Mouse (Mus musculus) lung, postnatal 0 days (tissue): ENCODE data around the gene Dpp6. TPM values are rescaled to one million over a fixed set of nuclear protein-coding genes. Genes with fewer than 3 reads are reported as not detected.

Experiments
- ATAC-seq: fragments of 200-750 bp; cut with Nextera tagmentation; 2 replicates; pipeline ENCODE4 v1.8.0; 2017; ENCODE audit warnings: moderate library complexity
- DNase-seq: peaks from one replicate; pipeline ENCODE4 v3.0.0-alpha.2; 2016; ENCODE audit warnings: low spot score
- H3K27ac ChIP-seq: fragments of 300-500 bp; sonication (generic); 2 replicates; pipeline ENCODE4 v1.5.1; 2014; ENCODE audit warnings: antibody characterized with exemption, mild to moderate bottlenecking, low read length, mixed read lengths
- H3K27me3 ChIP-seq: fragments of 300-500 bp; sonication (generic); replicated peaks from 2 replicates; pipeline ENCODE4 v1.6.1; 2014; ENCODE audit warnings: low read length, mixed read lengths; ENCODE audit not compliant: insufficient read depth
- H3K36me3 ChIP-seq: fragments of 300-500 bp; sonication (generic); 2 replicates; pipeline ENCODE4 v1.6.1; 2014; ENCODE audit warnings: low read length, mixed read lengths; ENCODE audit not compliant: insufficient read depth
- H3K4me1 ChIP-seq: fragments of 300-500 bp; sonication (generic); 2 replicates; pipeline ENCODE4 v1.6.1; 2014; ENCODE audit warnings: antibody characterized with exemption, low read depth, low read length, mixed read lengths; ENCODE audit not compliant: insufficient read depth
- H3K4me2 ChIP-seq: fragments of 300-500 bp; sonication (generic); replicated peaks from 2 replicates; pipeline ENCODE4 v1.6.1; 2014; ENCODE audit warnings: low read depth, mild to moderate bottlenecking, low read length, moderate library complexity, mixed read lengths
- H3K4me3 ChIP-seq: fragments of 300-500 bp; sonication (generic); 2 replicates; pipeline ENCODE4 v1.5.1; 2014; ENCODE audit warnings: low read depth, low read length
- H3K9ac ChIP-seq: fragments of 300-500 bp; sonication (generic); replicated peaks from 2 replicates; pipeline ENCODE4 v1.6.1; 2014; ENCODE audit warnings: low read depth, mild to moderate bottlenecking
- H3K9me3 ChIP-seq: fragments of 300-500 bp; sonication (generic); 2 replicates; pipeline ENCODE4 v1.6.1; 2016; ENCODE audit warnings: low read length, mixed read lengths
- CTCF ChIP-seq: IDR thresholded peaks from 2 replicates; pipeline ENCODE4 v1.5.1; 2016; ENCODE audit warnings: antibody characterized with exemption, mild to moderate bottlenecking
- EP300 ChIP-seq: IDR thresholded peaks from 2 replicates; pipeline ENCODE4 v1.6.1; 2016; ENCODE audit warnings: antibody characterized with exemption, mild to moderate bottlenecking, control low read depth
- WGBS: fragments of 180-500 bp; shearing (Covaris S2); extraction: QIAGEN DNeasy Blood & Tissue Kit; methylation state at CpG from one replicate; pipeline ENCODE4 v1.1.7; 2014; 5-methylcytosine and 5-hydroxymethylcytosine counted together
- polyA plus RNA-seq: library from polyadenylated mRNA; unstranded; fragments of >200 nt; fragmentation: Nextera tagmentation; extraction: Ambion mirVana; gene quantifications from 2 replicates; pipeline ENCODE4 v1.2.1, GENCODE M21; 2015

The Dpp6 gene
- polyA plus RNA-seq, 1 experiment from 2014 or later: 0.05 TPM

DNA sequence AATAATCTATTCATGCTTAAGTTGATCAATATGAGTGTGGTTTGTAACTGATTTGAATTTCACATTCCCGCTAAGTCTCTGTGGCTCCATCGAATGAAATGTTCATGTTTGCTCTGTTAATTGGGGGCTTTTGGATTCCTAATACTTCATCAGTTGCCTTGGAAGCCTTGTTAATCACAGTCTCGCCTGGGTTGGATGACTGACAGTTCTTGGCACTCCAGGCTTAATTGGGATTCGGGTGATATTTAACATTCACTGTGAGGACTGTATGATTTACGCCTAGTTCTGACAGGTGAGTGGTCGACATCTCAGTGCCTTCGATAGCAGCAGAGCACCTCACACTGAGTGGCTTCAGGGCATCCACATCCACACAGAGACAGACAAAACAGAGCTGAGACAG is 90.1 kb downstream of the Dpp6 start:
- Histone ChIP-seq H3K4me1 (no peaks in the 10 kb centered on the region), H3K27ac (no peak overlapping the region), H3K4me3 (no peak overlapping the region), H3K4me2 (no peak overlapping the region), H3K36me3 (no peaks in the 10 kb centered on the region), H3K27me3 (no peaks in the 10 kb centered on the region), H3K9ac (no peak overlapping the region), H3K9me3 (no peaks in the 10 kb centered on the region)
- ATAC-seq (no peak), DNase-seq (no peak)
- no peak for TF ChIP-seq EP300
- no peak for TF ChIP-seq CTCF
- 74% methylated on average over 7 of the region's 7 CpGs for WGBS

DNA sequence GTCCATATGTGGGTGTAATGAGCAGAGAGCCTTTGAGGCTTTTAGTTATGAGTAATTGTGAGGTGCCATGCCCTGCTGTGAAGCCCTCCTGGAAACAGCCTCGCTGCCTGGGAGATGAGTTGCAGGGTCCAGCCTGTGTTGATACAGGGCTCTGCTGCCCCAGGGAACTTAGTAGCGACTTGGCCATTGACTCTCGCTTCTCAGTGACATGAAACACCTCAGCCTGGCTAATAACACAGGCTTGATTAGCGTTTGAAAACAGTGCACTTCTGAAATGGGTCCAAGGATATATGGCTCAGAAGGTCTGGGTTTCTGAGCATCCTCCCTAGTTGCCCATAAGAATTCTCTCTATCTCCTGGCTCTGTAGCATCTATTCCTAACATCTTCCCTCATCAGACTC is 91.6 kb downstream of the Dpp6 start:
- Histone ChIP-seq H3K36me3 (no peaks in the 10 kb centered on the region), H3K4me2 (no peak overlapping the region), H3K4me1 (no peaks in the 10 kb centered on the region), H3K9me3 (no peaks in the 10 kb centered on the region), H3K9ac (no peak overlapping the region), H3K27ac (no peak overlapping the region), H3K4me3 (no peak overlapping the region), H3K27me3 (no peaks in the 10 kb centered on the region)
- TF ChIP-seq EP300 (no peak), CTCF (no peak)
- no peak for ATAC-seq
- no peak for DNase-seq
- 49% methylated on average over 4 of the region's 4 CpGs for WGBS

DNA sequence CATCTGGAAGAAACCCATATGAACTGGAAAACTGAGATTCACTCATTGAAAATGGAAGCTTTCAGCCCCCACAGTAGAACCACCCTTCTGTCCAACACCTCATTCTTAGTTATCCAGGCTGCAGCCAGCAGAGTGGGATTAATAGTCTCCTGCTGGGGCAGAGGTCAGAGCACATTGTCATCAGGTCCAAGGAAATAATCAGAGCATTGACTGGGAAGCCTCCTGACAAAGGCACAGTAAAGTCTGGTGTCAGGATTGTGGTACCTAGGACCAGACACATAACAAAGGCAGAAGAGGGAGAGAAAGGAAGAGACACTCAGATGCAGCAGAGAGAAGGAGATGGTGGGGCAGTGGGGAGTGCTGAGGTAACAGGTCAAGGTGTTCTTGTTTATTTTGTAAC is 93.3 kb downstream of the Dpp6 start:
- Histone ChIP-seq H3K9me3 (no peaks in the 10 kb centered on the region), H3K27me3 (no peaks in the 10 kb centered on the region), H3K4me1 (no peaks in the 10 kb centered on the region), H3K4me3 (no peak overlapping the region), H3K36me3 (no peaks in the 10 kb centered on the region), H3K27ac (no peak overlapping the region), H3K4me2 (no peak overlapping the region), H3K9ac (no peak overlapping the region)
- TF ChIP-seq EP300 (no peak), CTCF (no peak)
- ATAC-seq (no peak), DNase-seq (no peak)

DNA sequence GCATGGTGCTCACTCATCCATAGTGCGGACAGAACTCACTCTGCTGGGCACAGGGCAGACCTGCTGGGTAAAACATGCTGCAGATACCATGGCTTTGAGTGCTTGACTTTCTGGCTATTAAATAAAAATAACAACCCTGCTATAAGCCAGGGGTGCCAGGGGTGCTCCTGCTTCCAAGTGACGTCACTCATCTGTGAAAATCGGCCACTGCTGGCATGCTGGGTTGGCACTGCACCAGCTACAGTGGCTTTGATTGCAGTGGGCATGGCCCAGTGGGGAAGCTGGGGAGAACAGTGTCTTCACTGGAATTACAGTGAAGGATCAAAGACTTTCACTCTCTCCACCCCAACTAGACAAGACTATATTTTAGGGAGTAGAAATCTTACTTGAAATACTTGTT is 95.0 kb downstream of the Dpp6 start:
- no peak overlapping the region for H3K4me3 ChIP-seq
- no peak overlapping the region for H3K4me2 ChIP-seq
- ATAC-seq (no peak), DNase-seq (no peak)
- H3K36me3 ChIP-seq: no peaks in the 10 kb centered on the region
- no peak overlapping the region for H3K27ac ChIP-seq
- TF ChIP-seq CTCF (no peak), EP300 (no peak)
- WGBS: 73% methylated on average over 3 of the region's 3 CpGs
- no peaks in the 10 kb centered on the region for H3K9me3 ChIP-seq
- no peak overlapping the region for H3K9ac ChIP-seq
- no peaks in the 10 kb centered on the region for H3K27me3 ChIP-seq
- H3K4me1 ChIP-seq: no peaks in the 10 kb centered on the region

DNA sequence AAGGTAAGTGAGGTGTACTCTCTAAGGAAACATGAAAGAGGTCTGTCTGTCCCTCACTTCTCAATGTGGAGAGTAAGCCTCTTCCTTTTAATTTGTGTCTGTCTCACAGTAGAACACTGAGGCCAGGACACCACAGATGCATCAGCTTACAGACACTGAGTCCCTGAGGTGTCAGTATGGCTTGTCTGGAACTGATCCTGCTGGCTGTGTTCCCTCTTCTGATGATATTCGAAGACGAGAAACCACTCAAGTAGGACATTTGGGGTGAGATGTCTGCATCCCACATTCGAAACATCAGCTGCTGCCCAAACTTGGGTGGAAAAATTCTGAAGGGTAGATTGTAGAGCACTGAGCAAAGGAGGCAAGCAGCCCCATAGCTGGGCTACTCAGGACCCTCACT is 101.8 kb downstream of the Dpp6 start:
- H3K27ac ChIP-seq: no peak overlapping the region

DNA sequence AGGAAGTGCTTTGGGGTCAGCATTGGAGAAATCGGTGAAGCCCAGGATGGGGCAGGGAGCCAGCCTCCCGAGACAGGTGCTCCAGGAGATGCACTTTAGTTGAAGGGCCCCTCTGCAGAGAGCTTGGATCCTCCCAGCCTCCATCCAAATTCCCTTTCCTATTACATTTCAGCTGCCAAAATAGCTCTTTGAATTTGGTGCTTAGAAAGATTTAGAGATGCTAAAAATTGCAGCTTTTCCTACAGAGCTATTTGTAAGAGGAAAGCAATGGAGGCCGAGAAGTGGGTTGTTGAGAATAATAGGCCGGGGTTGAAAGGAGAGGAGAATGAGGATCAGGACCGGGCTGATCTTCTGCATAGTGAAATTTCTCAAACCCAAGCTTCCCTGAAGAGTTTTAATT is 107.5 kb downstream of the Dpp6 start:
- Histone ChIP-seq H3K36me3 (no peaks in the 10 kb centered on the region), H3K9me3 (no peaks in the 10 kb centered on the region), H3K9ac (no peak overlapping the region), H3K4me1 (no peaks in the 10 kb centered on the region), H3K27ac (no peak overlapping the region), H3K4me2 (no peak overlapping the region), H3K27me3 (no peaks in the 10 kb centered on the region), H3K4me3 (no peak overlapping the region)
- WGBS: 76% methylated on average over 5 of the region's 5 CpGs
- ATAC-seq (no peak), DNase-seq (no peak)
- no peak for TF ChIP-seq EP300
- no peak for TF ChIP-seq CTCF

More for the DNA sequence above, 101.8 kb downstream of the Dpp6 start:
- Histone ChIP-seq H3K4me3 (no peak overlapping the region), H3K36me3 (no peaks in the 10 kb centered on the region), H3K4me1 (no peaks in the 10 kb centered on the region), H3K4me2 (no peak overlapping the region), H3K27me3 (no peaks in the 10 kb centered on the region), H3K9me3 (no peaks in the 10 kb centered on the region), H3K9ac (no peak overlapping the region)
- 71% methylated on average over 3 of the region's 3 CpGs for WGBS
- TF ChIP-seq CTCF: no peak
- no peak for TF ChIP-seq EP300
- DNase-seq (no peak), ATAC-seq (no peak)

DNA sequence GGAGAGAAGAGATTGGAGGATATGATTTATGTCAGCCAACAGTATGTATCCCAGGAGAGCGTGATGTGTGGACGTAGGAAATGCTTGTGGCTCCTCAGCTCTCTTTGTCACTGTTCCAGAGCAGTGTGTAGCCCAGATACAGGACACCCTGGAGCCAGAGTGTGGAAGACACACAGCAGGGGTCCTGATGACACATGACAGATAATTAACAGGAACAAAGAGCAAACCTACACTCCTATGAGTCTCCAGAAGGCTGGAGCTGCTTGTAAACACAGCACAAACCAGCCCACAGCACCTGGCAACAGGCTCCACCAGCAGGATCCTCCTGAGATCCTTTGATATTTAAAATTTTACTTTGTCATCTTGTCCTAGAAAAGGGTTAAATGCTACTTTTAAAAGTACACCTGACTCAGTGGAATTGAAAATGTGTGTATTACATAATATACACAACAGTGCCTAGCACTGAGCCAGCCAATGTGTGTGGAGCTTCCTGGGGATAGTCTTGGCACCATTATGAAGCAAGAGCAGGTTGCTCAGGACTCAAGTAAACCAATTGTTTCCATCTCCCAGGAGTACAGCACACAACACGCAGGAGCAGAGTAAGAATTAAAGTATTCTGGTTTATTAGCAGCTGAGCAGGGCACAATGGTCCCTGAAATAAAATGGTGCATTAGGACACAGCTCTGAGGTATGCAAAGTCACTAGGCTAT is 115.6 kb downstream of the Dpp6 start:
- Histone ChIP-seq H3K4me2 (no peak overlapping the region), H3K9me3 (no peaks in the 10 kb centered on the region), H3K27ac (no peak overlapping the region), H3K4me3 (no peak overlapping the region), H3K27me3 (no peaks in the 10 kb centered on the region), H3K36me3 (no peaks in the 10 kb centered on the region), H3K4me1 (no peaks in the 10 kb centered on the region), H3K9ac (no peak overlapping the region)
- TF ChIP-seq EP300: no peak
- TF ChIP-seq CTCF: no peak
- no peak for DNase-seq
- WGBS: 49% methylated on average over 3 of the region's 3 CpGs
- no peak for ATAC-seq
